Mouse (Mus musculus): ENCODE measurements around the gene Prr15l.

- TF ChIP-seq CTCF (IDR thresholded peaks at IDR 0.05; ENCODE audit: insufficient read depth, low read length) (no peak), POLR2A (IDR thresholded peaks at IDR 0.05; ENCODE audit: borderline replicate concordance, extremely low read depth, low read depth, low read length) (no peak)
Measured at GRCm38 (mm10) chr11:96986463-96986862, 58.6 kb downstream of the Prr15l start.

Measured in lung, adult 2 months (tissue).